Mouse (Mus musculus) mouse embryonic stem cell (cell line): ENCODE data around the gene Gm7168.
"Not testable (repeated sequence)": the region's sequence is repeated elsewhere in the genome, so short reads cannot be mapped to it uniquely, and the experiment has no call there.

Experiments used
- in situ Hi-C, 2 experiments: fragments of 300-500 bp; cut with MboI; formaldehyde crosslinking; loops; 1 replicate in 1 of 2; 3 replicates in 1 of 2; pipeline ENCODE4 v1.14.3; 2019 to 2020; ENCODE audit warnings: low sequenced_read_pairs in 2 of 2, low pct_unique_long_range_greater_than_20kb in 1 of 2, mixed read lengths in 1 of 2; ENCODE audit not compliant: unreplicated experiment in 1 of 2

Gene Gm7168

GRCm38 (mm10) chr17:13965048-13965447, 16.9 kb downstream of the Gm7168 start:
- in situ Hi-C loops, result not testable (repeated sequence)

- in situ Hi-C loops, result not testable (repeated sequence)
Observed at GRCm38 (mm10) chr17:13969917-13970316, 21.7 kb downstream of the Gm7168 start.

GRCm38 (mm10) chr17:13970796-13971195, 22.6 kb downstream of the Gm7168 start:
- in situ Hi-C loops, result not testable (repeated sequence)

GRCm38 (mm10) chr17:13987690-13988089, 39.5 kb downstream of the Gm7168 start:
- in situ Hi-C loops, result no loop called here

GRCm38 (mm10) chr17:13993425-13993824, 45.3 kb downstream of the Gm7168 start:
- in situ Hi-C loops, result not testable (repeated sequence)
